Mouse (Mus musculus): Measurements from ENCODE around the gene Slc29a2. TPM values are rescaled to one million over a fixed set of nuclear protein-coding genes. Genes with fewer than 3 reads are reported as not detected.
A peak's percentile ranks its signal among the peaks of the same experiment; 100 is the strongest.

Slc29a2 gene
- polyA plus RNA-seq, 1 experiment = 18.5 TPM

DNA sequence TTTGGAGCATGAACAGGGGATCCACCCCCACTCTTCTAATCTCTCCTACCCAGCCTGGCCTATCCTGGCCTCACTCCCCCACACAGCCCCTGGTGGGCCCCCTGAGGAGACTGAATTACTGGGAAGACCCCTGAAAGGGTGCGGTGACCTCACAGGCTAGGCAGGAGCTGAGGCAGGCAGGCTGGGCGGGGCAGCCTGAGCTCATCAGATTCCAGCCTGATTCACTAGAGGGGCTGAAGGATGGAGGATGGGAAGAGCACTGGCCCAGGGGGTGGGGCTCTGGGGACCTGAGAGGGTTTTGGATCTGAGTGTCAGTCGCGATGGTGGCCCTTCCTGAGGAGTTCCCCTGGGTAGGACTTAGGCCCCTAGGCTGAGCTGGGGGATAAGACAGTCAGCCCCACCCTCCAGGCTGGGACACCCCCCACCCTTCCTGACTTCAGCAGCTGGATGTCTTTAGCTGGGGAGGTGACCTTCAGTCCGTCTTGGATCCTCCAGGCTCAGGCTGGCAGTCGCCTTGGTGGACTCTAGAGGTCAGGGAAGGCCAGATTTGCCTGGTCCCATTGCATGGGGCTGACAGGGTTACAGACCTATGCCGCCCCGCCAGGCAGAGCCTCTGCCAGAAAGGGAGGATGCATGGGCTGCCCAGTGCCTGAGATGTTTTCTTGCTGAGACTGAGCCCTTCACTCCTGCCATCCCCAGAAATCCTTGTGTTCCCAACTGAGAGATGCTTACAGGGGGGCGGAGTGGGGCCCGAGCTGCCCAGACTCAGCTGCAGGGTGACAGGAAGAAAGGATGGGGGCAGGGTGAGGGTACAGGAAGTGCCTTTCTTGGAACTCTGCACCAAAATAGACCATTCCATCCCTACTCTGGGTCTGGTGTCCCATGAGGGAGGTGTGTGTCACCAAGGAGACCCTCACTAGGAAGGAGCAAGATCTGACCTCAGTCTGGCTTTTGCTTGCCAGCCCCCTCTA lies 35.4 kb downstream of the Slc29a2 start:
- Histone ChIP-seq H3K27me3 (ENCODE audit: control insufficient read depth, insufficient read depth, low read length, poor library complexity, severe bottlenecking) (no peaks in the 10 kb centered on the region), H3K4me1 (ENCODE audit: control insufficient read depth, insufficient read depth, low read length) (peaks cover 28% of the 10 kb centered on the region), H3K27ac (ENCODE audit: insufficient read depth, low read length) (peak overlapping the region; percentile 79), H3K9me3 (replicated peaks; ENCODE audit: control insufficient read depth, insufficient read depth, low read length, poor library complexity, severe bottlenecking) (no peaks in the 10 kb centered on the region), H3K9ac (ENCODE audit: low read depth, poor library complexity, severe bottlenecking) (no peak overlapping the region), H3K4me3 (ENCODE audit: low read depth, low read length) (no peak overlapping the region), H3K36me3 (ENCODE audit: control insufficient read depth, insufficient read depth, low read length, poor library complexity, severe bottlenecking) (no peaks in the 10 kb centered on the region)
- no peak for TF ChIP-seq POLR2A (IDR thresholded peaks at IDR 0.05; ENCODE audit: insufficient read depth, low read length)
- peak; percentile 31; the same call in 1 of the 2 replicates for TF ChIP-seq EP300 (IDR thresholded peaks at IDR 0.05; ENCODE audit: insufficient read depth, low read depth, low read length)

GRCm38 (mm10) chr19:5060365-5061330 lies 37.0 kb downstream of the Slc29a2 start:
- Histone ChIP-seq H3K27me3 (ENCODE audit: control insufficient read depth, insufficient read depth, low read length, poor library complexity, severe bottlenecking) (no peaks in the 10 kb centered on the region), H3K27ac (ENCODE audit: insufficient read depth, low read length) (peak overlapping the region; percentile 52), H3K4me3 (ENCODE audit: low read depth, low read length) (no peak overlapping the region), H3K36me3 (ENCODE audit: control insufficient read depth, insufficient read depth, low read length, poor library complexity, severe bottlenecking) (no peaks in the 10 kb centered on the region), H3K9me3 (replicated peaks; ENCODE audit: control insufficient read depth, insufficient read depth, low read length, poor library complexity, severe bottlenecking) (no peaks in the 10 kb centered on the region), H3K9ac (ENCODE audit: low read depth, poor library complexity, severe bottlenecking) (no peak overlapping the region), H3K4me1 (ENCODE audit: control insufficient read depth, insufficient read depth, low read length) (peaks cover 28% of the 10 kb centered on the region)
- TF ChIP-seq CTCF (IDR thresholded peaks at IDR 0.05; ENCODE audit: low read depth, low read length) (no peak), EP300 (IDR thresholded peaks at IDR 0.05; ENCODE audit: insufficient read depth, low read depth, low read length) (no peak), POLR2A (IDR thresholded peaks at IDR 0.05; ENCODE audit: insufficient read depth, low read length) (no peak)

DNA sequence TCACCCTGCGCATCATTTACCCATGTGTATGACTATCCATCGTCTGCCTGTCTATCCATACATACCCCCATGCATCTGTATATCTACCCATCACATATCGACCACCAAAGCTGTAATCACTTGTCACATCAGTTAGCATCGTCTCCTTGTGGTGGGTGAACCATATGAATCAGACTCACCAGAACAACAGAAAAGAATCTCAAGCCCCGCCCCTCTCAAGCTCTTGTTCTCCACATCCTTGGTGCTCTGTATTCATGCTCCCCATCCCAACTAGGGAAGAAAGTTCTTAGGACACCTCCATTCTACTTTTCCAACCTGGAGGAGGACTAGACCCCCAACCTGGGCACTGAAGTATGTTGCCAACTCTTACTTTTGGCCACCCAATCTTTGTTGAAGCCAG lies 38.4 kb downstream of the Slc29a2 start:
- no peaks in the 10 kb centered on the region for H3K27me3 ChIP-seq (ENCODE audit: control insufficient read depth, insufficient read depth, low read length, poor library complexity, severe bottlenecking)
- no peaks in the 10 kb centered on the region for H3K36me3 ChIP-seq (ENCODE audit: control insufficient read depth, insufficient read depth, low read length, poor library complexity, severe bottlenecking)
- no peak overlapping the region for H3K4me3 ChIP-seq (ENCODE audit: low read depth, low read length)
- no peak overlapping the region for H3K27ac ChIP-seq (ENCODE audit: insufficient read depth, low read length)
- TF ChIP-seq POLR2A (IDR thresholded peaks at IDR 0.05; ENCODE audit: insufficient read depth, low read length) (no peak), CTCF (IDR thresholded peaks at IDR 0.05; ENCODE audit: low read depth, low read length) (no peak), EP300 (IDR thresholded peaks at IDR 0.05; ENCODE audit: insufficient read depth, low read depth, low read length) (no peak)
- H3K9me3 ChIP-seq (replicated peaks; ENCODE audit: control insufficient read depth, insufficient read depth, low read length, poor library complexity, severe bottlenecking) = no peaks in the 10 kb centered on the region
- H3K9ac ChIP-seq (ENCODE audit: low read depth, poor library complexity, severe bottlenecking) = no peak overlapping the region
- H3K4me1 ChIP-seq (ENCODE audit: control insufficient read depth, insufficient read depth, low read length) = peaks cover 30% of the 10 kb centered on the region

DNA sequence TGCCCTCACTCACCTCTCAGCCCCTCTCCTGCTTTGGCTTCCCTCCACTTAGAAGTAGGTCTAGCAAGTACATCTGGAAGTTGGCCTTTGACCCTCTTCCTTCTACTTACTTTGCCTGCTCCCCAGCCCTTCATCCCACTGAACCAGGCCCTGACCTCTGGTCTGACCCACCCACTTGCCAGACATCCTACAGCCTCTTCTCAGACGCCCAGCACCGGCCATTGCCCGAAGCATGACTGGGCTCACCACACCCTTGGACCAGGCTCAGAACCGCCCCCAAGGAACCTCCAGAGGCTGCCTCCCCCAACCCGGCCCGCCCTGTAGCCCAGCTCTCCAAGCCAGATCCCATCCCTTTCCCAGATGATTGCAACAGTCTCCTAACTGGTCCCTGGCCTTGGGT lies 38.8 kb downstream of the Slc29a2 start:
- H3K4me1 ChIP-seq (ENCODE audit: control insufficient read depth, insufficient read depth, low read length) = peaks cover 34% of the 10 kb centered on the region
- no peak overlapping the region for H3K4me3 ChIP-seq (ENCODE audit: low read depth, low read length)
- H3K9ac ChIP-seq (ENCODE audit: low read depth, poor library complexity, severe bottlenecking) = no peak overlapping the region
- H3K36me3 ChIP-seq (ENCODE audit: control insufficient read depth, insufficient read depth, low read length, poor library complexity, severe bottlenecking) = no peaks in the 10 kb centered on the region
- no peaks in the 10 kb centered on the region for H3K27me3 ChIP-seq (ENCODE audit: control insufficient read depth, insufficient read depth, low read length, poor library complexity, severe bottlenecking)
- TF ChIP-seq POLR2A (IDR thresholded peaks at IDR 0.05; ENCODE audit: insufficient read depth, low read length) = no peak
- no peak for TF ChIP-seq CTCF (IDR thresholded peaks at IDR 0.05; ENCODE audit: low read depth, low read length)
- no peak for TF ChIP-seq EP300 (IDR thresholded peaks at IDR 0.05; ENCODE audit: insufficient read depth, low read depth, low read length)
- H3K27ac ChIP-seq (ENCODE audit: insufficient read depth, low read length) = no peak overlapping the region
- H3K9me3 ChIP-seq (replicated peaks; ENCODE audit: control insufficient read depth, insufficient read depth, low read length, poor library complexity, severe bottlenecking) = no peaks in the 10 kb centered on the region

DNA sequence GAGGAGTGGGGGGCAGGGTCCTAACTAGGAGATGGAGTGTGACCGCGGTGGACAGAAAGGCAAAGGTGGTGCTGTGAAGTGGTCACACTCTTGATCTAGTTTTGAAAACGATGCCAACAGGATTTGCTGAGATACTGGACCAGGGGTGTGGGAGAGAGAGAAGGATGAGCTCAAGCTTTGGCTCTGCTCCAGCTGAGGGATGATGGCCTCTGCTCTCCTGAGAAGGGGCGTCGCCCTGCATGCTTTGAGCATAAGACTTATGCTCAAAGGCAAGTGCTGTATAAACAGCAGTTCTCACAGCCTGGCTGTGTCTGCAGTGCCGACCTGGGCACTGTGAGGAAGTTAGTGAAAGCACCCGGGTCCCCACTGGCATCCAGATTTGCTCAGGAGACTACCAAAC lies 41.4 kb downstream of the Slc29a2 start:
- H3K27ac ChIP-seq (ENCODE audit: insufficient read depth, low read length) = no peak overlapping the region

More for the DNA sequence above, 41.4 kb downstream of the Slc29a2 start:
- Histone ChIP-seq H3K4me3 (ENCODE audit: low read depth, low read length) (no peak overlapping the region), H3K27me3 (ENCODE audit: control insufficient read depth, insufficient read depth, low read length, poor library complexity, severe bottlenecking) (no peaks in the 10 kb centered on the region), H3K4me1 (ENCODE audit: control insufficient read depth, insufficient read depth, low read length) (peaks cover 22% of the 10 kb centered on the region), H3K9me3 (replicated peaks; ENCODE audit: control insufficient read depth, insufficient read depth, low read length, poor library complexity, severe bottlenecking) (no peaks in the 10 kb centered on the region), H3K36me3 (ENCODE audit: control insufficient read depth, insufficient read depth, low read length, poor library complexity, severe bottlenecking) (no peaks in the 10 kb centered on the region), H3K9ac (ENCODE audit: low read depth, poor library complexity, severe bottlenecking) (no peak overlapping the region)
- no peak for TF ChIP-seq EP300 (IDR thresholded peaks at IDR 0.05; ENCODE audit: insufficient read depth, low read depth, low read length)
- TF ChIP-seq POLR2A (IDR thresholded peaks at IDR 0.05; ENCODE audit: insufficient read depth, low read length) = no peak
- no peak for TF ChIP-seq CTCF (IDR thresholded peaks at IDR 0.05; ENCODE audit: low read depth, low read length)
